Mouse (Mus musculus) megakaryocyte-erythroid progenitor cell, adult 5-6 weeks (primary cell): ENCODE measurements around the gene Olfr710. TPM values are rescaled to one million over a fixed set of nuclear protein-coding genes. Genes with fewer than 3 reads are reported as not detected.
"Not testable (repeated sequence)": the region's sequence is repeated elsewhere in the genome, so short reads cannot be mapped to it uniquely, and the experiment has no call there.

ENCODE experiments used
- ATAC-seq: replicated peaks from 2 replicates; pipeline ENCODE4 v1.8.0; 2016; ENCODE audit warnings: mild to moderate bottlenecking, inconsistent platforms; ENCODE audit not compliant: severe bottlenecking, poor library complexity, low FRiP score, low TSS enrichment
- total RNA-seq, 2 experiments: library from RNA; stranded (forward) in 1 of 2; stranded (reverse) in 1 of 2; fragments of 200-1000, 215-1000 nt in 1 of 2; fragments of >200 nt in 1 of 2; fragmentation: Nextera tagmentation in 1 of 2; gene quantifications; 2 replicates each; pipeline ENCODE4 v1.2.3; 2014 to 2017

The Olfr710 gene
- not detected in 2 replicates for total RNA-seq (2014; fragmentation: Nextera tagmentation)
- total RNA-seq (2017) = not detected in 2 replicates

GRCm38 (mm10) chr7:106948212-106948611 lies at the start of gene Olfr710:
Gene Olfr710, minus strand, starts transcription at chr7:106948312.
- no peak for ATAC-seq

GRCm38 (mm10) chr7:106985236-106985635 lies 37.1 kb upstream of the Olfr710 start:
- no peak for ATAC-seq

GRCm38 (mm10) chr7:106975353-106975752 lies 27.2 kb upstream of the Olfr710 start, which contains the start of gene Olfr711:
Gene Olfr711, minus strand, starts transcription at chr7:106975453.
- no peak for ATAC-seq

GRCm38 (mm10) chr7:106967503-106967902 lies 19.4 kb upstream of the Olfr710 start:
- not testable (repeated sequence) for ATAC-seq

GRCm38 (mm10) chr7:106963837-106964236 lies 15.7 kb upstream of the Olfr710 start, which contains the start of gene Olfr6:
Gene Olfr6, minus strand, starts transcription at chr7:106963937.
- no peak for ATAC-seq

GRCm38 (mm10) chr7:106932119-106932518 lies 16.0 kb downstream of the Olfr710 start, which contains the start of gene Olfr709-ps1:
Gene Olfr709-ps1, minus strand, starts transcription at chr7:106932219.
- no peak for ATAC-seq

- ATAC-seq = not testable (repeated sequence)
These were observed 27.2 kb downstream of the Olfr710 start for GRCm38 (mm10) chr7:106920961-106921360.

- ATAC-seq = no peak; the same call in 1 of the 2 replicates
These were observed 40.4 kb downstream of the Olfr710 start, which contains the start of gene Olfr1532-ps1 for GRCm38 (mm10) chr7:106907676-106908075. Gene Olfr1532-ps1, plus strand, starts transcription at chr7:106908001.

- ATAC-seq = not testable (repeated sequence)
These were observed 47.0 kb downstream of the Olfr710 start, which contains the start of gene Olfr707 for GRCm38 (mm10) chr7:106901141-106901540. Gene Olfr707, minus strand, starts transcription at chr7:106901241.

Other genes with a start within 250 kb of the Olfr710 start
- not detected in 2 replicates for gene Olfr695, start 231.9 kb downstream of the Olfr710 start, total RNA-seq (2014; fragmentation: Nextera tagmentation)
- gene Olfr695, start 231.9 kb downstream of the Olfr710 start, total RNA-seq (2017) = not detected in 2 replicates
- gene Olfr697, start 205.9 kb downstream of the Olfr710 start, total RNA-seq (2014; fragmentation: Nextera tagmentation) = not detected in 2 replicates
- not detected in 2 replicates for gene Olfr697, start 205.9 kb downstream of the Olfr710 start, total RNA-seq (2017)
- gene Olfr698, start 192.9 kb downstream of the Olfr710 start, total RNA-seq (2014; fragmentation: Nextera tagmentation) = not detected in 2 replicates
- not detected in 2 replicates for gene Olfr698, start 192.9 kb downstream of the Olfr710 start, total RNA-seq (2017)
- gene Olfr699, start 155.1 kb downstream of the Olfr710 start, total RNA-seq (2014; fragmentation: Nextera tagmentation) = not detected in 2 replicates
- not detected in 2 replicates for gene Olfr699, start 155.1 kb downstream of the Olfr710 start, total RNA-seq (2017)
- gene Olfr700, start 139.5 kb downstream of the Olfr710 start, total RNA-seq (2014; fragmentation: Nextera tagmentation) = not detected in 2 replicates
- gene Olfr700, start 139.5 kb downstream of the Olfr710 start, total RNA-seq (2017) = not detected in 2 replicates
- not detected in 2 replicates for gene Olfr701, start 134.2 kb downstream of the Olfr710 start, total RNA-seq (2014; fragmentation: Nextera tagmentation)
- gene Olfr701, start 134.2 kb downstream of the Olfr710 start, total RNA-seq (2017) = not detected in 2 replicates
- gene Olfr702, start 114.4 kb downstream of the Olfr710 start, total RNA-seq (2014; fragmentation: Nextera tagmentation) = not detected in 2 replicates
- gene Olfr702, start 114.4 kb downstream of the Olfr710 start, total RNA-seq (2017) = not detected in 2 replicates
- not detected in 2 replicates for gene Olfr703, start 105.0 kb downstream of the Olfr710 start, total RNA-seq (2014; fragmentation: Nextera tagmentation)
- gene Olfr703, start 105.0 kb downstream of the Olfr710 start, total RNA-seq (2017) = not detected in 2 replicates
- not detected in 2 replicates for gene Olfr704, start 85.1 kb downstream of the Olfr710 start, total RNA-seq (2014; fragmentation: Nextera tagmentation)
- not detected in 2 replicates for gene Olfr704, start 85.1 kb downstream of the Olfr710 start, total RNA-seq (2017)
- not detected in 2 replicates for gene Olfr705, start 71.4 kb downstream of the Olfr710 start, total RNA-seq (2014; fragmentation: Nextera tagmentation)
- not detected in 2 replicates for gene Olfr705, start 71.4 kb downstream of the Olfr710 start, total RNA-seq (2017)
- not detected in 2 replicates for gene Olfr706, start 60.1 kb downstream of the Olfr710 start, total RNA-seq (2014; fragmentation: Nextera tagmentation)
- gene Olfr706, start 60.1 kb downstream of the Olfr710 start, total RNA-seq (2017) = not detected in 2 replicates
- gene Olfr707, start 47.1 kb downstream of the Olfr710 start, total RNA-seq (2014; fragmentation: Nextera tagmentation) = not detected in 2 replicates
- not detected in 2 replicates for gene Olfr707, start 47.1 kb downstream of the Olfr710 start, total RNA-seq (2017)
- gene Olfr1532-ps1, start 40.3 kb downstream of the Olfr710 start, total RNA-seq (2014; fragmentation: Nextera tagmentation) = not detected in 2 replicates
- not detected in 2 replicates for gene Olfr1532-ps1, start 40.3 kb downstream of the Olfr710 start, total RNA-seq (2017)
- not detected in 2 replicates for gene Olfr709-ps1, start 16.1 kb downstream of the Olfr710 start, total RNA-seq (2014; fragmentation: Nextera tagmentation)
- gene Olfr709-ps1, start 16.1 kb downstream of the Olfr710 start, total RNA-seq (2017) = not detected in 2 replicates
- not detected in 2 replicates for gene Olfr6, start 15.6 kb upstream of the Olfr710 start, total RNA-seq (2014; fragmentation: Nextera tagmentation)
- gene Olfr6, start 15.6 kb upstream of the Olfr710 start, total RNA-seq (2017) = not detected in 2 replicates
- not detected in 2 replicates for gene Olfr711, start 27.1 kb upstream of the Olfr710 start, total RNA-seq (2014; fragmentation: Nextera tagmentation)
- gene Olfr711, start 27.1 kb upstream of the Olfr710 start, total RNA-seq (2017) = not detected in 2 replicates
- gene Olfr2, start 57.8 kb upstream of the Olfr710 start, total RNA-seq (2014; fragmentation: Nextera tagmentation) = 0.07 TPM in 1 of 2 replicates, not detected in the other
- gene Olfr2, start 57.8 kb upstream of the Olfr710 start, total RNA-seq (2017) = not detected in 2 replicates
- gene Olfr713, start 82.9 kb upstream of the Olfr710 start, total RNA-seq (2014; fragmentation: Nextera tagmentation) = not detected in 2 replicates
- not detected in 2 replicates for gene Olfr713, start 82.9 kb upstream of the Olfr710 start, total RNA-seq (2017)
- not detected in 2 replicates for gene Olfr714, start 122.7 kb upstream of the Olfr710 start, total RNA-seq (2014; fragmentation: Nextera tagmentation)
- not detected in 2 replicates for gene Olfr714, start 122.7 kb upstream of the Olfr710 start, total RNA-seq (2017)
- gene Olfr17, start 144.9 kb upstream of the Olfr710 start, total RNA-seq (2014; fragmentation: Nextera tagmentation) = not detected in 2 replicates
- gene Olfr17, start 144.9 kb upstream of the Olfr710 start, total RNA-seq (2017) = not detected in 2 replicates
- gene Olfr715b, start 162.1 kb upstream of the Olfr710 start, total RNA-seq (2014; fragmentation: Nextera tagmentation) = not detected in 2 replicates
- not detected in 2 replicates for gene Olfr715b, start 162.1 kb upstream of the Olfr710 start, total RNA-seq (2017)
- gene Olfr715, start 182.8 kb upstream of the Olfr710 start, total RNA-seq (2014; fragmentation: Nextera tagmentation) = not detected in 2 replicates
- gene Olfr715, start 182.8 kb upstream of the Olfr710 start, total RNA-seq (2017) = not detected in 2 replicates
- not detected in 2 replicates for gene Olfr716, start 190.0 kb upstream of the Olfr710 start, total RNA-seq (2014; fragmentation: Nextera tagmentation)
- gene Olfr716, start 190.0 kb upstream of the Olfr710 start, total RNA-seq (2017) = not detected in 2 replicates
- gene Nlrp14, start 218.7 kb upstream of the Olfr710 start, total RNA-seq (2014; fragmentation: Nextera tagmentation) = not detected in 2 replicates
- not detected in 2 replicates for gene Nlrp14, start 218.7 kb upstream of the Olfr710 start, total RNA-seq (2017)